In genomic region chr1:118825467-118826219, GRCm38 (mm10) we compare ENCODE assay signal across 8 mouse cellular contexts.
DNase-seq lines count a peak whose midpoint lies in the region; ATAC-seq lines count a peak whose summit lies in the region.

No protein-coding gene starts in this region.

- no peaks in the 10 kb centered on the region for H3K36me3 ChIP-seq in hindbrain, embryonic 15.5 days
- no peaks in the 10 kb centered on the region for H3K36me3 ChIP-seq in hindbrain, embryonic 11.5 days (ENCODE audit: control insufficient read depth, insufficient read depth, low read length)
- H3K36me3 ChIP-seq in embryonic facial prominence, embryonic 15.5 days, result no peaks in the 10 kb centered on the region

- no peak overlapping the region for H3K9ac ChIP-seq in hindbrain, embryonic 15.5 days
- no peak overlapping the region for H3K9ac ChIP-seq in hindbrain, embryonic 11.5 days (ENCODE audit: low read depth, low read length)
- H3K9ac ChIP-seq in embryonic facial prominence, embryonic 15.5 days, result no peak overlapping the region

- no peak for DNase-seq in hindbrain, embryonic 11.5 days (ENCODE audit: low spot score)
- DNase-seq in NIH3T3 (ENCODE audit: low read depth), result peak; percentile 8
- peak; percentile 18 to 58 for DNase-seq in left cerebral cortex, postnatal 25 days (ENCODE audit: low spot score in 2 of 2)
- DNase-seq in urinary bladder, postnatal 25 days (ENCODE audit: low spot score), result peak; percentile 8
- no peak for DNase-seq in layer of hippocampus, adult 11-12 months (ENCODE audit: low spot score)
- no peak for DNase-seq in layer of hippocampus, adult 9-10 months (ENCODE audit: low spot score)

- H3K4me1 ChIP-seq in hindbrain, embryonic 15.5 days (replicated peaks), result peaks cover 6% of the 10 kb centered on the region; the same call in 1 of the 2 replicates
- no peaks in the 10 kb centered on the region for H3K4me1 ChIP-seq in hindbrain, embryonic 11.5 days (replicated peaks; ENCODE audit: control insufficient read depth, insufficient read depth, low read length)
- H3K4me1 ChIP-seq in embryonic facial prominence, embryonic 15.5 days, result no peaks in the 10 kb centered on the region

- ATAC-seq in hindbrain, embryonic 15.5 days (ENCODE audit: low FRiP score, low read depth), result peak; percentile 43; the same call in 1 of the 2 replicates
- ATAC-seq in hindbrain, embryonic 11.5 days (ENCODE audit: low FRiP score), result no peak; the same call in 1 of the 2 replicates
- 0 out of 2 replicates have a peak, but pooled peaks have one; percentile 43 for ATAC-seq in embryonic facial prominence, embryonic 15.5 days (ENCODE audit: insufficient number of reproducible peaks, low FRiP score, low TSS enrichment, low read depth)

- no peaks in the 10 kb centered on the region for H3K9me3 ChIP-seq in hindbrain, embryonic 15.5 days
- no peaks in the 10 kb centered on the region for H3K9me3 ChIP-seq in hindbrain, embryonic 11.5 days (ENCODE audit: control insufficient read depth, low read length)
- no peaks in the 10 kb centered on the region; the same call in 1 of the 2 replicates for H3K9me3 ChIP-seq in embryonic facial prominence, embryonic 15.5 days (replicated peaks)

- H3K27ac ChIP-seq in hindbrain, embryonic 15.5 days (replicated peaks), result no peak overlapping the region
- H3K27ac ChIP-seq in hindbrain, embryonic 11.5 days (ENCODE audit: low read depth, low read length), result no peak overlapping the region
- H3K27ac ChIP-seq in embryonic facial prominence, embryonic 15.5 days (replicated peaks), result no peak overlapping the region

- intact Hi-C loops in left cerebral cortex, postnatal 25 days (cut with DNase I), result no loop called here

- H3K4me2 ChIP-seq in hindbrain, embryonic 15.5 days, result peak overlapping the region; percentile 24; the same call in 1 of the 2 replicates
- no peak overlapping the region; the same call in 1 of the 2 replicates for H3K4me2 ChIP-seq in hindbrain, embryonic 11.5 days (replicated peaks; ENCODE audit: low read depth, low read length)
- H3K4me2 ChIP-seq in embryonic facial prominence, embryonic 15.5 days (replicated peaks), result no peak overlapping the region

- H3K27me3 ChIP-seq in hindbrain, embryonic 15.5 days, result no peaks in the 10 kb centered on the region
- H3K27me3 ChIP-seq in hindbrain, embryonic 11.5 days (ENCODE audit: control insufficient read depth, insufficient read depth, low read length), result no peaks in the 10 kb centered on the region
- no peaks in the 10 kb centered on the region for H3K27me3 ChIP-seq in embryonic facial prominence, embryonic 15.5 days

- H3K4me3 ChIP-seq in hindbrain, embryonic 15.5 days, result no peak overlapping the region
- no peak overlapping the region for H3K4me3 ChIP-seq in hindbrain, embryonic 11.5 days (ENCODE audit: low read depth, low read length)
- no peak overlapping the region for H3K4me3 ChIP-seq in embryonic facial prominence, embryonic 15.5 days (replicated peaks)

- WGBS in hindbrain, embryonic 15.5 days, result 50% methylated on average over 31 of the region's 31 CpGs
- WGBS in hindbrain, embryonic 11.5 days, result 75% methylated on average over 31 of the region's 31 CpGs
- WGBS in embryonic facial prominence, embryonic 15.5 days, result 54% methylated on average over 31 of the region's 31 CpGs

Comparison
In these comparisons a context has a peak if more than half of its experiments do, and no peak if none do; other contexts are left out.
1. DNase-seq: peak in NIH3T3 (single experiment), left cerebral cortex, postnatal 25 days (2 of 2) and urinary bladder, postnatal 25 days (single experiment); none in hindbrain, embryonic 11.5 days (single experiment), layer of hippocampus, adult 11-12 months (single experiment) and layer of hippocampus, adult 9-10 months (single experiment).